Mouse (Mus musculus) neural tube, embryonic 14.5 days (tissue): ENCODE data around the gene Efcab9. TPM values are rescaled to one million over a fixed set of nuclear protein-coding genes. Genes with fewer than 3 reads are reported as not detected.
"Not testable (repeated sequence)": the region's sequence is repeated elsewhere in the genome, so short reads cannot be mapped to it uniquely, and the experiment has no call there.

Source experiments
- ATAC-seq: fragments of 200-750 bp; cut with Nextera tagmentation; 2 replicates; pipeline ENCODE4 v1.8.0; 2017; ENCODE audit warnings: low read depth, mild to moderate bottlenecking, moderate TSS enrichment, moderate library complexity
- H3K27ac ChIP-seq: fragments of 300-500 bp; sonication (generic); 2 replicates; pipeline ENCODE4 v1.5.1; 2014; ENCODE audit warnings: low read depth, mild to moderate bottlenecking, control low read depth, low read length, moderate library complexity, mixed read lengths
- H3K27me3 ChIP-seq: fragments of 300-500 bp; sonication (generic); 2 replicates; pipeline ENCODE4 v1.6.1; 2014; ENCODE audit warnings: low read length; ENCODE audit not compliant: control insufficient read depth, insufficient read depth
- H3K36me3 ChIP-seq: fragments of 300-500 bp; sonication (generic); 2 replicates; pipeline ENCODE4 v1.6.1; 2014; ENCODE audit warnings: low read length, mixed read lengths; ENCODE audit not compliant: control insufficient read depth, insufficient read depth
- H3K4me1 ChIP-seq: fragments of 300-500 bp; sonication (generic); 2 replicates; pipeline ENCODE4 v1.6.1; 2014; ENCODE audit warnings: low read length; ENCODE audit not compliant: control insufficient read depth, insufficient read depth
- H3K4me2 ChIP-seq: fragments of 300-500 bp; sonication (generic); 2 replicates; pipeline ENCODE4 v1.6.1; 2014; ENCODE audit warnings: mild to moderate bottlenecking, low read depth, low read length, control low read depth
- H3K4me3 ChIP-seq: fragments of 300-500 bp; sonication (generic); 2 replicates; pipeline ENCODE4 v1.5.1; 2014; ENCODE audit warnings: low read depth, low read length, control low read depth, mixed read lengths
- H3K9ac ChIP-seq: fragments of 300-500 bp; sonication (generic); replicated peaks from 2 replicates; pipeline ENCODE4 v1.6.1; 2014; ENCODE audit warnings: low read depth, mild to moderate bottlenecking, control low read depth, low read length, mixed read lengths
- H3K9me3 ChIP-seq: fragments of 300-500 bp; sonication (generic); 2 replicates; pipeline ENCODE4 v1.6.1; 2016; ENCODE audit warnings: low read length; ENCODE audit not compliant: control insufficient read depth
- WGBS: fragments of 180-500 bp; shearing (Covaris S2); extraction: QIAGEN DNeasy Blood & Tissue Kit; methylation state at CpG from one replicate; pipeline ENCODE4 v1.1.7; 2014; 5-methylcytosine and 5-hydroxymethylcytosine counted together
- polyA plus RNA-seq: library from polyadenylated mRNA; unstranded; fragments of >200 nt; fragmentation: Nextera tagmentation; extraction: Ambion mirVana; gene quantifications from 2 replicates; pipeline ENCODE4 v1.2.1, GENCODE M21; 2014

The Efcab9 gene
- polyA plus RNA-seq, 1 experiment from 2014 or later: not detected

DNA sequence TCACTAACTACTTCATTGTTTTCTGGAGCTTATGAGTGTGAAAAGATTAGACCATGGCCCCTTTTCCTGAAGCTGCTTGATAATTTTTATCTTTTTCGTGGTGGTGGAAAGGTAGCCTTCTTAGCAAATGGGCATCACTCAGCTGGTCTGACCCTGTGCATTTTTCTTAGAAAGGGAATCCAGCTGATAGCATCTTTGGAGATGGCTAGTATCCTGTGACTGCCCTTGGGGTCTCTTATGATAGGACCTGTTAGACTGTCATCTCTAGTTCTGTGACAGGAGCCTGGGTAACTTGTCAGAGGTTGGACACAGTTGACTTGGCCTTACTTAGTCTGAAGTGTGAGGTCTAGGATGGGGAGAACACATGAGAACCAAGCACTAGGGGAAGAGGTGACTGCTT lies 12.5 kb downstream of the Efcab9 start:
- 94% methylated on average over 1 of the region's 1 CpGs for WGBS
- Histone ChIP-seq H3K36me3 (peaks cover 6% of the 10 kb centered on the region; the same call in 1 of the 2 replicates), H3K4me3 (no peak overlapping the region), H3K27ac (no peak overlapping the region), H3K4me2 (no peak overlapping the region), H3K9ac (no peak overlapping the region), H3K4me1 (no peaks in the 10 kb centered on the region), H3K27me3 (no peaks in the 10 kb centered on the region), H3K9me3 (no peaks in the 10 kb centered on the region)
- ATAC-seq: no peak

DNA sequence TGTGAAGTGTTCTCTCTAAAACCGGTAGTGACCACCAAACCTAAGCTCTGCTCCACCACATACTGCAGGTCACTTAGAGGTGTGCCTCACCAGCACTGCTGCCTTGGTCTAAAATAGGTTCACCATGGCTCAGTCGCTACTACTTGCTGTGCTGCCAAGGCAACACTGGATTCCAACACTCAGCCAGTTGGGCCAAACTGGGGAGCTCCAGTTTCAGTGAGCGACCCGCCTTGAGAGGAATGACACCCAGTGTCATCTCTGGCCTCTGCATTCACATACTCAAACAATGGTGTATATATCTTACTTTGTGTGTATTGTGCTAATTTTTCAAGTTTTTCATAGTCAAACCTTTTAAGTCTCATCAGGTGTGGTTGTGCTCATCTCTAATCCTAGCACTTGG lies 13.1 kb downstream of the Efcab9 start:
- WGBS: 86% methylated on average over 4 of the region's 4 CpGs
- Histone ChIP-seq H3K27me3 (no peaks in the 10 kb centered on the region), H3K36me3 (peaks cover 6% of the 10 kb centered on the region; the same call in 1 of the 2 replicates), H3K4me1 (no peaks in the 10 kb centered on the region), H3K9me3 (no peaks in the 10 kb centered on the region), H3K4me3 (no peak overlapping the region), H3K9ac (no peak overlapping the region), H3K4me2 (no peak overlapping the region), H3K27ac (no peak overlapping the region)
- ATAC-seq: no peak

DNA sequence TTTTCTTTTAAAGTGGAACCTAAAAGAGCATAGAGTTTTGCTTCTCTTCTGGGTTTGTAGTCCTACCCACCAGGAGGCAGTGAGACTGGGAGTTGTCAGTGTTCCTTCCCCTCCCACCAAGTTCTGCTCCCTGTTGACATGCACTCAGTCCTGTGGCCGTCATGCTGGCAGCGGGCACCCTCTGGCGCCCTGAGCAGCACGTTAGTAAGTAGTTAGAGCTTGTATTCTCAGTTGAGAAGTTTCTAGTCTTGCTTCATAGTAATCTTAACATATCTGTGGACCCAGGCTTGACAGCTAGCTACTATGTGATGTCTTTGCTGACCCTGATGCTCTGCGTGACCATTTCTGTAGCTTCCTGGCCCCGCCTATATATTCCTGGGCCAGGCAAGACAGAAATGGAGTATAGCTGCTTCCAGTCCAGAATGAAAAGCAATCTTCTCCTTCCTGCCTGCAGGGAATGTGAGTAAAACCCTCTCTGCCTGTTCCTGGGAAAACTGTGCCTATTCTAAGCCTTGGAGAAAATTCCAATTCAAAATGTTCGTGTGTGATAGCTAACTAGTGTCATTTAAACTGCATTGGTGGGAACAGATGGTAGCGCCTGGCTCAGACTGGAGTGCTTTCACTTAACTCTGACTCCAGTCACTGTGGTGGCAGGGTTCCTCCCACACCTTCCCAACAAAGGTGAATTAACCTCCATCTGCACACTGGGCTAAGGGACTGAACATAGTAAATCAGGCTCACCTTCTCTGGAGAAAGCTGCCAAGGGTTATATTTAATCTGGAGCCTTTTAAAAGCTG lies 14.8 kb downstream of the Efcab9 start:
- Histone ChIP-seq H3K36me3 (peaks cover 6% of the 10 kb centered on the region; the same call in 1 of the 2 replicates), H3K27ac (no peak overlapping the region), H3K4me3 (no peak overlapping the region), H3K4me1 (no peaks in the 10 kb centered on the region), H3K9ac (no peak overlapping the region), H3K4me2 (no peak overlapping the region), H3K27me3 (no peaks in the 10 kb centered on the region), H3K9me3 (no peaks in the 10 kb centered on the region)
- 88% methylated on average over 8 of the region's 8 CpGs for WGBS
- no peak for ATAC-seq

DNA sequence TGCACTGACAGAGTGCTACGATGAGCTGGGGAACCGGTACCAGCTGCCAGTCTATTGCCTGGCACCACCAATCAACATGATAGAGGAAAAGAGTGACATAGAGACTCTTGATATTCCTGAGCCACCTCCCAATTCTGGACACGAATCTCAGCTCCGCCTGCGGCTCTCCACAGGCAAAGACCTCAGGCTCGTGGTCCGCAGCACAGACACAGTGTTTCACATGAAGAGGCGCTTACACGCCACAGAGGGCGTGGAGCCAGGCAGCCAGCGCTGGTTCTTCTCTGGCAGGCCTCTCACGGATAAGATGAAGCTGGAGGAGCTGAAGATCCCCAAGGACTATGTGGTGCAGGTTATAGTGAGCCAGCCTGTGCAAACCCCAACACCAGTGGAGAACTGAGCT lies 15.8 kb downstream of the Efcab9 start:
- 90% methylated on average over 12 of the region's 12 CpGs for whole genome bisulfite sequencing
- Histone ChIP-seq H3K9ac (no peak overlapping the region), H3K9me3 (no peaks in the 10 kb centered on the region), H3K4me3 (no peak overlapping the region), H3K4me1 (no peaks in the 10 kb centered on the region), H3K4me2 (no peak overlapping the region), H3K27ac (no peak overlapping the region), H3K27me3 (no peaks in the 10 kb centered on the region), H3K36me3 (peaks cover 6% of the 10 kb centered on the region; the same call in 1 of the 2 replicates)
- ATAC-seq: no peak

DNA sequence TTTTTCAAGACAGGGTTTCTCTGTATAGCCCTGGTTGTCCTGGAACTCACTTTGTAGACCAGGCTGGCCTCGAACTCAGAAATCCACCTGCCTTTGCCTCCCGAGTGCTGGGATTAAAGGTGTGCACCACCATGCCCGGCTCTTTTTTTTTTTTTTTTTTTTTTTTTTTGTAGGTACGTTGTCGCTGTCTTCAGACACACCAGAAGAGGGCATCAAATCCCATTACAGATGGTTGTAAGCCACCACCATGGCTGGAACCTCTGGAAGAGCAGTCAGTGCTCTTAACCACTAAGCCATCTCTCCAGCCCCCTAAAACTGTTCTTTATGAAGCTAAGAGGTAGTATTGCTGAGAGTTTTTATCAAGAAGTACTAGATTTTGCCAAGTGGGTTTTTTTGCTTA lies 17.0 kb downstream of the Efcab9 start:
- H3K9me3 ChIP-seq, H3K4me3 ChIP-seq, H3K36me3 ChIP-seq, H3K27me3 ChIP-seq, ATAC-seq, H3K4me2 ChIP-seq, H3K9ac ChIP-seq, H3K27ac ChIP-seq, H3K4me1 ChIP-seq: not testable (repeated sequence)
- 87% methylated on average over 5 of the region's 5 CpGs for WGBS

DNA sequence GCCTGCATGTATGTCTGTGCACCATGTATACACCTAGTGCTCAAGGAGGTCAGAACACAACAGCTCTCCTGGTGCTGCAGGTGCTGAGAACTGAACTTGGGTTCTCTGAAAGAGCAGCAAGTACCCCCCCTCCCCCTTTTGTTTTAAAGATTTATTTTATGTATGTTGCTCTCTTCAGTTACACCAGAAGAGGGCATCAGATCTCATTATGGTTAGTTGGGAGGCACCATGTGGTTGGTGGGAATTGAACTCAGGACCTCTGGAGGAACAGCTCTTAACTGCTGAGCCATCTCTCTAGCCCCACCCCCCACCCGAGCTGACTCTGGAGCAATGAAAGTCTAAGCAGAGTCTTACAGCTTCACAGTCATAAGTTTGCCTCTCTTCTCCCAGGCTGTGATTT lies 21.0 kb downstream of the Efcab9 start:
- Histone ChIP-seq H3K36me3 (no peaks in the 10 kb centered on the region), H3K4me1 (no peaks in the 10 kb centered on the region), H3K27ac (no peak overlapping the region), H3K9ac (no peak overlapping the region), H3K4me3 (no peak overlapping the region), H3K9me3 (no peaks in the 10 kb centered on the region), H3K4me2 (no peak overlapping the region), H3K27me3 (no peaks in the 10 kb centered on the region)
- WGBS: 79% methylated on average over 1 of the region's 1 CpGs
- ATAC-seq: no peak

DNA sequence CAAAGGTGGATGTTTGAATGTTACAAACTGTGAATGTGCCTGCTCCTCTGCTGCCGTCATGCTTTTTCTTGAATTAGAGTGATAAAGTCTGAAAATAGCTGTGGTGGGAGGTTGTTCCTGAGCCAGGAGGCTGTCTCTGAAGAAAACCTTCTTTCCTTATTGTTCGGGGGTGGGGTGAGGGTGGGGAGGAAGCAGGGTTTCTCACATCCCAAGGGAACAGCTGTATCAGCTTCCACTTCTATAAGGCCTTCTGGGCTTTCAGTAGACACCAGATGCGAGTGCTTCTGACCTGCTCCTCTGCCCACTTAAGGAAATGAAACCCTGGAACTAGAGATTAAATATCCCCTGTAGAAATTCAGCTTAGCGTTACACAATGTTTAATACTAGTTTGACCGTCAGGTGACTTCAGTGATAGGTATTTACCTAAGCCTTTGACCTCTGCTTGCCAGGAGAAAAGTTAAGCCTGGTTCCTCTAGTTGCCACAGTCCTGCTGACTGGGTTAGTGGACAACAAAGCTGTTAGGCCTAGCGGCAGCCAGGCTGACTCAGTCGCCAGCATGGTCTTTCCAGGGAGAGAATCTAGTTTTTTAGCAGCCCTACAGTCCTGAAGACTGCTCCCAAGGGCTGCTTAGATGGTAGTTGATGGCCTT lies 26.7 kb downstream of the Efcab9 start:
- WGBS: 85% methylated on average over 7 of the region's 7 CpGs
- no peak for ATAC-seq

DNA sequence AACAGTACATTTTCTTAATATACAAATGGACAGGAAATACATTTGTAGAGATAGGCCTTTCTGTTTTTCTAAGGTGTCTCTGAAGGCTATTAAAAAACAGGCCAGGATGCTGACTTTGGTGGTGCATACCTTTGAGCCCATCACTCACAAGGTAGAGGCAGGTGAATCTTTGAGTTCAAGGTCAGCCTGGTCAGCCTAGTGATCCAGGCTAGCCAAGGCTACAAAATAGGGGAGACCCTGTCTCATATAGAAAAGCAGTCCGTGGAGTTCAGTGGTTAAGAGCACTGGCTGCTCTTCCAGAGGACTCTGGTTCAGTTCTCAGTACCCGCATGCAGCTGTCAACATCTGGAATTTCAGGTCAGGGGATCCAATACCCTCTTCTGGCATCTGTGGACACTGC lies 28.2 kb downstream of the Efcab9 start:
- no peak overlapping the region for H3K9ac ChIP-seq
- no peaks in the 10 kb centered on the region for H3K36me3 ChIP-seq
- no peaks in the 10 kb centered on the region for H3K27me3 ChIP-seq
- H3K4me2 ChIP-seq: no peak overlapping the region
- no peaks in the 10 kb centered on the region for H3K9me3 ChIP-seq
- no peak overlapping the region for H3K27ac ChIP-seq
- no peaks in the 10 kb centered on the region; the same call in 1 of the 2 replicates for H3K4me1 ChIP-seq
- ATAC-seq: no peak
- H3K4me3 ChIP-seq: no peak overlapping the region
- WGBS: 98% methylated on average over 2 of the region's 2 CpGs

More for the DNA sequence above, 26.7 kb downstream of the Efcab9 start:
- no peak overlapping the region for H3K4me3 ChIP-seq
- no peaks in the 10 kb centered on the region for H3K36me3 ChIP-seq
- H3K27me3 ChIP-seq: no peaks in the 10 kb centered on the region
- no peaks in the 10 kb centered on the region for H3K4me1 ChIP-seq
- H3K9me3 ChIP-seq: no peaks in the 10 kb centered on the region
- no peak overlapping the region for H3K27ac ChIP-seq
- no peak overlapping the region for H3K9ac ChIP-seq
- H3K4me2 ChIP-seq: no peak overlapping the region

DNA sequence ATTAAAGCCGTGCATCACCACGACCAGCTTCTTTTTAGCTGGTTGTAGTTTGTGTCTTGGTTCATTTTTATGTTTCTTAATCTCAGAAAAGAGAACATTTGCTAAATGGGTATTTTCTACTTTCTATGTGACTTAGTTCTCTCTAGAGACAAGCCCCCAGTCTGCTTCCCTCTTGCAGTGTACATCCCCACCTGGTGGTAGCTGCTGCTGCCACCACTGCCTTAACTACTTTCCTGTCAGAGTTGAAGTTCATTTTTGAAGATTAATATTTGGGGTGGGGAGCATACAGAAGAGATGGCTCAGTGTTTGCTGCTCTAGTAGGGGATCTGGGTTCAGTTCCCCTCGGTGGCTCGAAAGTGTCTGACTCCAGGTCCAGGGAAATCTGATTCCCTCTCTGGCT lies 31.9 kb downstream of the Efcab9 start:
- H3K4me3 ChIP-seq: no peak overlapping the region
- 96% methylated on average over 4 of the region's 4 CpGs for WGBS
- H3K36me3 ChIP-seq: no peaks in the 10 kb centered on the region
- no peak for ATAC-seq
- H3K9ac ChIP-seq: no peak overlapping the region
- H3K27me3 ChIP-seq: no peaks in the 10 kb centered on the region
- H3K9me3 ChIP-seq: no peaks in the 10 kb centered on the region
- no peak overlapping the region for H3K27ac ChIP-seq
- H3K4me2 ChIP-seq: no peak overlapping the region
- H3K4me1 ChIP-seq: no peaks in the 10 kb centered on the region; the same call in 1 of the 2 replicates
